Mouse (Mus musculus): ENCODE results near the gene Clec3b. TPM values are rescaled to one million over a fixed set of nuclear protein-coding genes. Genes with fewer than 3 reads are reported as not detected.

Gene Clec3b
- total RNA-seq, 2 experiments from 2014 or later = 51.8 to 56.9 TPM

Other genes starting within 250 kb of the Clec3b start
- 1 to 10 TPM; 5.6 to 5.9 TPM for gene Zfp105, start 227.9 kb upstream of the Clec3b start, total RNA-seq (2021)
- gene 1110059G10Rik, start 199.9 kb upstream of the Clec3b start, total RNA-seq (2021) = 10 to 100 TPM; 28.0 to 28.3 TPM
- 10 to 100 TPM; 11.3 to 15.4 TPM for gene Kif15, start 199.9 kb upstream of the Clec3b start, total RNA-seq (2021)
- 10 to 100 TPM; 15.0 to 18.4 TPM for gene Tmem42, start 129.6 kb upstream of the Clec3b start, total RNA-seq (2021)
- gene Tgm4, start 116.2 kb upstream of the Clec3b start, total RNA-seq (2021) = under 1 TPM; 0.21 to 0.82 TPM
- 10 to 100 TPM; 54.8 to 61.9 TPM for gene Zdhhc3, start 37.7 kb upstream of the Clec3b start, total RNA-seq (2021)
- gene Exosc7, start 37.7 kb upstream of the Clec3b start, total RNA-seq (2021) = 10 to 100 TPM; 40.7 to 44.3 TPM
- under 1 TPM; 0.48 to 0.99 TPM for gene Cdcp1, start 65.1 kb downstream of the Clec3b start, total RNA-seq (2021)
- 10 to 100 TPM; 13.6 to 16.1 TPM for gene Tmem158, start 109.8 kb downstream of the Clec3b start, total RNA-seq (2021)
- gene Lars2, start 216.0 kb downstream of the Clec3b start, total RNA-seq (2021) = 10 to 100 TPM; 60.3 to 97.7 TPM

All from adrenal gland, postnatal 10 days (tissue).